Mouse (Mus musculus) CD8-positive naive resting alpha-beta T cell, adult 57 days (primary cell): ENCODE results near the gene Ilf2. TPM values are rescaled to one million over a fixed set of nuclear protein-coding genes. Genes with fewer than 3 reads are reported as not detected.

ENCODE experiments used
- total RNA-seq: library from RNA; stranded (reverse); gene quantifications from one replicate; pipeline ENCODE4 v1.2.4, GENCODE M21; 2023

The Ilf2 gene
- 87.3 TPM for total RNA-seq

DNA sequence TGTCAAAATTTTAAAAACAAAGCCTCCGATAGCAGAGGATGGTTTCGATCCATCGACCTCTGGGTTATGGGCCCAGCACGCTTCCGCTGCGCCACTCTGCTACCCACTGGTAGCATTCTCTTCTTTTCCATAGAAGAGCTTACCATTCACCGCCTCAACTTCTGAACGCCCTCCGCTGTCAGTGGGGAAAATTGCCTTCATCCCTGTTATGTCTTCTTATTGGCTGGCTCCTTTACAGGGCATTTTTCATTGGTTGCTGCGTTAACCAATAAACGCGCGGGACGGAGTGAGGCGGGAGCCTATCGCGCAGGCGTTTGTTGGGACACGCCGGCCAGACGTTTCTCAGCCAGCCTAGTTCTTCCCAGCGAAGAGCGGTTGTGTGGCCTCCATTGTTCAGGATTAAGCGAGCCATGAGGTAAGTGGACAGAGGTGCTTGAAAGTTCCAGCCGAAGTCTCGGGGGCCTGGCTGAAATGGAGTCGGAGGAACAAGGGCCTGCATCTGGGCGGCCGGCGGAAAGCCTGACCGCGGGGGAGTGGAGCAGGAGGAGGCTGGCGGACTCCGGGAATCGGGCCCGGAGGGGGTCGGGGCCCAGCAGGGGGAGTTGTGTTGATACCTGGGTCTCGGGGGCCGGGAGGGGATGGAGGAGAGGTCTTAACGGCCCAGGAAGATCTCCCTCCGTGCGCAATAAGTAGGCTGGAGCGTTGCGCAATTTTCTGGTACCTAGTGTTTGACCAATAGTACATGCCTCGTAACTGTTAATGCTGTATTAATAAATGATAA lies at the start of gene Ilf2:
TSS of gene Ilf2 (plus strand) at position 296 of the 781 bp plus-strand sequence.

DNA sequence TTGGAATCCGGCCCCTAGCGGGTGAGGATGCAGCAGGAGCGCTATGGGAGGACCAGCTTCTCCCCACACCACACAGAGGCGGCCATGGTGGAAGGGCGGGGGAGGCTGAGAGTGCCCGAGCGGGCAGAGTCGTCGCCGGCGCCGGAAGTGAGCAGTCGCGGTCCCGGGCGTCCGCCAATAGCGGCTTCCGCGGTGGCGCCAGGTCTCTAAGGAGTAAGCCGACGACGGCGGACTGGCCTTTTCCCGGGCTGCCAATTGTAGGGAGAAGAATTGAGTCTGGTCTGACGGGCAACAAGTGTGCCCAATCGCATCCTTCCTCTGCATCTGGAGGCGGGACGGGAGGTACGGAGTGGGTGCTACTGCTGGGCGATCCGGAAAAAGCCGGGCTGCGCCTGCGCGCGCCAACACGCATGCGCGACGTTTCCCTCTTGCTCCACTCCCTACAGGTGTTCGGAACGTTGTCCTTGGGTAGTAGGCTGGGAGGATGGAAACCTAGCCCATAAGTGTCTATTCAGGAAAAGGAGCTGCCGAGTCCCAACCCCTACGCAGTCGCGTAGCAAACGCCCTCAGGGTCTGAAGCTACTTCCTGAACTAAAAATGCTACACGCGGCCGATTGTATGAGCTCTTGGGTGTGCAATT lies 42.4 kb upstream of the Ilf2 start, which contains the start of gene Ints3:
TSS of gene Ints3 (minus strand) at position 242 of the 640 bp plus-strand sequence.

DNA sequence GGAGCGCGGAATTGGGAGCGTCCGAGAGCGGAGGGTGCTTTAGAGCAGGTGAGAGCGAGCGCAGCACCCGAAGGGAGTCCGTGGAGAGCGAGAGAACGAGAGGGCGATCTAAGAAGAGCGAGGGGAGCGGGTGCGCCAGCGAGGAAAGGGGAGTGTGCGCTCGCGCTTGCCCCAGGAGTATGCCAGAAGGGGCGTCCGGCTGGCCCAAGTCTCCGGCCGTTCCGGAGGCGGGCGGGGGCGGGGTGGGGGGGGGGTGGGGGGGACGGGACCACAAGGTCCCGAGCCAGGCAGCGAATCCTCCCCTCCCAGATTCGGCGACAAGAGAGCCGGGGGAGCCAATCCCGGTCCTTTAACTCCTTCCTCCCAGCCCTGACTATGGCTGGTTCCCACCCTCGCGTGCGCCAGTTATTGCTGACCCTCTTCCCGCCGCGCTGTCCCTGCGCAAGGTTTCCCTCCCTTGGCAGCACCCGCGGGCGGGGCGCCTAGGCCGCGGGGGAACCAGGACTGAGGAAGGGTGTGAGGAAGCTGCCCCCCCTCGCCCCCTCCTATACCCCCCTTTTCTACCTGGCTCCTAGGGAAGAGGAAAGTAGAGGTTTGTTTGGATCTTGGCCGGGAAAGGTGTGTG lies 10.1 kb upstream of the Ilf2 start, which contains the start of gene Npr1:
TSS of gene Npr1 (minus strand) at position 181 of the 625 bp plus-strand sequence.

DNA sequence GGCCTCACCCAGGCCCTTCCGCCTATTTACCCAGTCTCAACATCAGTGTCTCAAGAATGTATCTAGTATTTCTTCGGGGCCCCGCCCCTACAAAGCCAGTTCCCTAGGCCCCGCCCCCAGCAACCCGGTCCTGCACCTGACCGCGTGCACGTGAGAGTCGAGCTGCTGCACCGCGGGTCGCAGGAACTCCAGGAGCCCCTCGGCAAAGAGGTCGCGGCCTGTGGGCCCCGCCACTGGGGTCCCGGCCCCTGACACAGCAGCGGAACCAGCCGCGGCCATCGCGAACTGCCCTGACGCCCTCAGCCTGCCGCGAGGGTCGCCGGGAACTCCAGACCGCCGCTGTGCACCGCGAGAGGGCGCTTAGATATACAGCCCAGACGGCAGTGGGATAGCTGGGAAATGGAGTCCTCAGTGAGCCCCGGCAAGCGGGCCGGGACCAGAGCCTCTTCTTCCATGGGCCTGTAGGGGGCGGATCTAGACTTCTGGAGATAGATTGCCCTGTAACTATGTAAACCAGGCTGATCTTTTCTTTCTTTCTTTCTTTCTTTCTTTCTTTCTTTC lies 14.8 kb downstream of the Ilf2 start, which contains the start of gene Snapin:
TSS of gene Snapin (minus strand) at position 338 of the 561 bp plus-strand sequence.

DNA sequence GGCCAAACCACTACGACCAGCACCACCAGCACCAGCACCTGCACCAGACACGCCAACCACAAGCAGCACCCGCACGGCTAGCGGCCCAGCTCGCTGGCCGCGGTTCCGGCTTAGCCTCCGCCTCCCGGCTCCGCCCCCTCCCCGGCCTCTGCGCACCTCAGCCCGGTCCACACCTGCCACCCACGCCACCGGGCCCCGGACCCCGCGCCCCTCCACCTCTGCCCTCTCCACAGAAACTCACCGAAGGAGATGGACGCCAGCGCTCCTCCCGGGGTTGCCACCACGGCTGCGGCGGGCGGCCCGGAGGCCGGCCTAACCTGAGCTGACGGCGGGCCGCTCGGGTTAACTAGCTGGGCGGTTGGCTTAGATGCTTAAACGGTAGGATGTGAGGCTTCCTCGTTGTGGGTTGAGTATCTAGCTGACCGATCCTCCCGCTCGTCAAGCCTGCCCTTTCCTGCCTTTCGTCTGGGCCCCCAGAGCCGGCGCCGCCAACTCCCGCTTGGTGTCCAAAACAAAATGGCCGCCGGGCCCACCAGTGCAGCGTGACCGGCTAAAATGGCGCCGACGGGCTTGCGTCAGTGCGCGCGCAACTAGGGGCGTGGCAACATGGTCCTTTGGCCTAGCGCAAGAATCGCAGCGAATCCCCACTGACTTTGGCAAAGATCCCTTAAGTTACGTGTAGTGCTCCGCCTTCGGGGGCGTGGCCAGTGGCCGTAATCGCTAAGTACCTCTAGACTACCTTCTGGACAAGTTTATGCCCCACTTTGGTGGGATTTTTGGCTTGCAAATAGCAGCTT lies 33.2 kb downstream of the Ilf2 start, which contains the start of gene Chtop:
TSS of gene Chtop (minus strand) at position 549 of the 797 bp plus-strand sequence.

DNA sequence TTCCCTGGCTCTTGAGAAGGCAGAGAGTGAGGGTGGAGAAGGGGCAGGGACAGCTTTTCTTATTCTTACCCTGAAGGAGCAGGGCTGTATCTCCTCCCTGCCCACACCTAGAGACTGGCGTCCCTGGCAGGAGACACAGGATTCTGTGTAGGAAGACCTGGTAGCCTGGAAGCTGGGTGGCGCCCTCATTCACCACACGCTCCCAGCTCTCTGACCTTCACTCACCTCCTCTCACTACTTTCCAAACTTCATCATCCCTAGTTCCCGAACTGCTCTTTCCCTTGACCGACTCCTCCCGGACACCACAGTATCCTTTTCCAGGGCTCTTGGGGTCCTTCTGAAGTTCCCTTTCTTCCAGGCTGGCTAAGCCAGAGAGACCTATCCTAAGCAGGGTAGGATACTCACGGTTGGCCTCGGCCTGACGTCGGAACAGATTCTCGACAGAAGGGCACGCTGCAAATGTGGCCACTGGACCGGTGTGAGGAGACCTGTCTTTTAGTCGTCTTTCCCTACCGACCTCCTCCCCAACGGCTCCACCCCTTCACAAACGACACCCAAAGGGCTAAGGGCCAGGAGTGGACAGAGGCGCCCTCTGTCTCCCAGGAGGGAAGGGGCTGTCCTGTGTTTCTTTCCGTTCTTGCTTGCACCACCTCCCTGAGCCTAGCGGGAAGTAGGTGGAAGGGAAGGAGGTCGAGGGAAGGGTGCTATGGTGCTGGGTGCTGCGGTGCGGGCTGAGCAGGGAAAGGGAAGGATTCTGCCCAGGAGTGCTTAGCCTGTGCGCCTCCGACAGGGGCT lies 38.1 kb downstream of the Ilf2 start, which contains the start of the genes S100a1 and S100a13:
TSS of gene S100a1 (minus strand) at position 597 of the 795 bp plus-strand sequence.
TSS of gene S100a13 (plus strand) at position 640 of the 795 bp plus-strand sequence.

DNA sequence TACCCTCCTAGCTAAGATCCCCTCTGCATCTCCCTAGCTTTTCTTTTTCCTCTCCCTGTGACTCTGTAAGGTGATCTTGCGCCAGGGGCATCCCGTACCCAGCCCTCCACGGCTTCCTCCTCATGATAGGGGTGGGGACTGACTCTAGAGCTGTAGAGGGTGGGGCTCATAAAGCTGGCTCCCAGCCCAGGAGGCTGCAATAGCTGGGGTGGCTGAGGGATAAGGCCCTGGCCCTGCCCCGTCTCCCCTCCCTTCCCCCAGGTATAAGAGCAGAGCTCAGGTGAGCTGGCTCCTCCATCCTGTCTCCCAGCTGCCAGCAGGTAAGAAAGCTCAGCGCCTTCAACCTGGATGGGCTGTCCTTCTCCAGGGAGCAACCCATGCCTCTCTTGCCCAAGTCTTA lies 50.7 kb downstream of the Ilf2 start, which contains the start of gene S100a14:
TSS of gene S100a14 (plus strand) at position 277 of the 400 bp plus-strand sequence.

DNA sequence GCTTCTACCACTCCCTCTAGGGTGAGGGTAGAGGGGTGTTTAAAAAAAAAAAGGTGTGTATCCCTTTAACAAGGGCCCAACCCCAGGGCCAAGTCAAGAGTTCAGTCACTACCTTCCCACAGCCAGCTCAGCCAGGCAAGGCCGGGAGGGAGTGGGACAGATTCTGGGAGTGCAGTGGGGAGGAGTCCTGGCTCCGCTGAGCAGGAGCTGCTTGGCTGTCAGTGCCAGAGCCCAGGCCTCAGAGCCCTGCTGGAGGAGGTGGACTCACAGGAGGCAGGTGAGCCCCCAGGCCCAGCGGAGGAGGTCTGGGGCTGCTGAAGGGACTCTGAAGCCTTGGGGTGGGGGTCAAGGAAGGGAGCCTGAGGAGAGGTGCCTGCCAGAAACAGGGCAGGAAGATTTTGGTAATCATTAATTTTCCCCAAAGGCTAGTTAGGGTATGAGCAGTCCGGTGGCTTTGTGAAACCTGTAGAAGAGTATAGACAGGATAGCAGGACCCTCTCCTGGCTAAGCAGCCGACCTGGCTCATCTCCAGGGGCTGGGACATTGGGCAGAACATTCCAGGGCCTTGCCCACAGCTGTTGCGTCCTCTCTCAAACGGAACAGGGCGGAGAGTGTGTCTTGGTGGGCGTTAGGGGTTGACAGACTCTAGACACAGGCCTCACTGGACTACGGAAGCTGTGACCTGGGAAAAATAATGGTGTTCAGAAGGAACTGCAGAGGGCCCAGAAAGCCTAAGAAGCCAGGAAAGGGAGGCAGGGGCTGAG lies 61.4 kb downstream of the Ilf2 start, which contains the start of gene S100a16:
TSS of gene S100a16 (plus strand) at position 114 of the 764 bp plus-strand sequence.

Other genes with a start within 250 kb of the Ilf2 start
- 63.0 TPM for gene Jtb, start 244.5 kb upstream of the Ilf2 start, total RNA-seq
- not detected for gene Creb3l4, start 232.6 kb upstream of the Ilf2 start, total RNA-seq
- gene Slc39a1, start 228.0 kb upstream of the Ilf2 start, total RNA-seq: 17.2 TPM
- 97.9 TPM for gene Crtc2, start 222.0 kb upstream of the Ilf2 start, total RNA-seq
- gene Dennd4b, start 210.9 kb upstream of the Ilf2 start, total RNA-seq: 73.2 TPM
- gene Gatad2b, start 182.9 kb upstream of the Ilf2 start, total RNA-seq: 128 TPM
- gene Slc27a3, start 86.2 kb upstream of the Ilf2 start, total RNA-seq: 0.92 TPM
- gene Ints3, start 42.5 kb upstream of the Ilf2 start, total RNA-seq: 46.2 TPM
- not detected for gene Npr1, start 10.3 kb upstream of the Ilf2 start, total RNA-seq
- 39.5 TPM for gene Snapin, start 14.9 kb downstream of the Ilf2 start, total RNA-seq
- gene Chtop, start 33.4 kb downstream of the Ilf2 start, total RNA-seq: 191 TPM
- 3.9 TPM for gene S100a1, start 38.3 kb downstream of the Ilf2 start, total RNA-seq
- gene S100a13, start 38.3 kb downstream of the Ilf2 start, total RNA-seq: 23.9 TPM
- 0.86 TPM for gene S100a14, start 50.7 kb downstream of the Ilf2 start, total RNA-seq
- not detected for gene S100a16, start 61.1 kb downstream of the Ilf2 start, total RNA-seq
- not detected for gene S100a3, start 84.5 kb downstream of the Ilf2 start, total RNA-seq
- not detected for gene S100a2, start 114.1 kb downstream of the Ilf2 start, total RNA-seq
- not detected for gene Gm42674, start 125.8 kb downstream of the Ilf2 start, total RNA-seq
- 7.6 TPM for gene S100a4, start 127.6 kb downstream of the Ilf2 start, total RNA-seq
- not detected for gene S100a5, start 132.4 kb downstream of the Ilf2 start, total RNA-seq
- 8.8 TPM for gene S100a6, start 136.8 kb downstream of the Ilf2 start, total RNA-seq
- not detected for gene S100a7a, start 177.9 kb downstream of the Ilf2 start, total RNA-seq
- 24.0 TPM for gene S100a8, start 192.9 kb downstream of the Ilf2 start, total RNA-seq
- gene S100a9, start 219.6 kb downstream of the Ilf2 start, total RNA-seq: 28.6 TPM